Mouse (Mus musculus) embryonic facial prominence, embryonic 12.5 days (tissue): ENCODE data around the gene Acsl6. TPM values are rescaled to one million over a fixed set of nuclear protein-coding genes. Genes with fewer than 3 reads are reported as not detected.
A peak's percentile ranks its signal among the peaks of the same experiment; 100 is the strongest.
"Not testable (repeated sequence)": the region's sequence is repeated elsewhere in the genome, so short reads cannot be mapped to it uniquely, and the experiment has no call there.

Experiments used
- ATAC-seq: fragments of 200-750 bp; cut with Nextera tagmentation; 2 replicates; pipeline ENCODE4 v1.8.0; 2017; ENCODE audit not compliant: insufficient number of reproducible peaks, insufficient read depth, low FRiP score, low TSS enrichment
- H3K27ac ChIP-seq: fragments of 300-500 bp; sonication (generic); 2 replicates; pipeline ENCODE4 v1.5.1; 2016; ENCODE audit warnings: mild to moderate bottlenecking
- H3K27me3 ChIP-seq: fragments of 300-500 bp; sonication (generic); 2 replicates; pipeline ENCODE4 v1.6.1; 2016; ENCODE audit warnings: mild to moderate bottlenecking, moderate library complexity
- H3K36me3 ChIP-seq: fragments of 300-500 bp; sonication (generic); 2 replicates; pipeline ENCODE4 v1.6.1; 2016; ENCODE audit warnings: mild to moderate bottlenecking
- H3K4me1 ChIP-seq: fragments of 300-500 bp; sonication (generic); 2 replicates; pipeline ENCODE4 v1.6.1; 2016
- H3K4me2 ChIP-seq: fragments of 300-500 bp; sonication (generic); replicated peaks from 2 replicates; pipeline ENCODE4 v1.6.1; 2016; ENCODE audit warnings: mild to moderate bottlenecking, moderate library complexity
- H3K4me3 ChIP-seq: fragments of 300-500 bp; sonication (generic); 2 replicates; pipeline ENCODE4 v1.5.1; 2016; ENCODE audit warnings: mild to moderate bottlenecking
- H3K9ac ChIP-seq: fragments of 300-500 bp; sonication (generic); 2 replicates; pipeline ENCODE4 v1.6.1; 2016; ENCODE audit warnings: mild to moderate bottlenecking, moderate library complexity
- H3K9me3 ChIP-seq: fragments of 300-500 bp; sonication (generic); 2 replicates; pipeline ENCODE4 v1.6.1; 2016; ENCODE audit warnings: mild to moderate bottlenecking, moderate library complexity
- WGBS: fragments of 180-500 bp; shearing (Covaris S2); methylation state at CpG from one replicate; pipeline ENCODE4 v1.1.7; 2016; 5-methylcytosine and 5-hydroxymethylcytosine counted together
- polyA plus RNA-seq: library from polyadenylated mRNA; unstranded; fragments of >200 nt; fragmentation: Nextera tagmentation; extraction: Ambion mirVana; gene quantifications from 2 replicates; pipeline ENCODE4 v1.2.1, GENCODE M21; 2016

Acsl6 gene
- polyA plus RNA-seq, 1 experiment from 2014 or later: 3.7 TPM

GRCm38 (mm10) chr11:54293980-54294807 lies 9.4 kb upstream of the Acsl6 start:
- no peak overlapping the region for H3K9ac ChIP-seq
- no peaks in the 10 kb centered on the region for H3K27me3 ChIP-seq
- no peak for ATAC-seq
- no peaks in the 10 kb centered on the region for H3K9me3 ChIP-seq
- H3K4me3 ChIP-seq: no peak overlapping the region
- H3K36me3 ChIP-seq: no peaks in the 10 kb centered on the region
- no peak overlapping the region for H3K4me2 ChIP-seq
- H3K4me1 ChIP-seq: no peaks in the 10 kb centered on the region
- WGBS: 73% methylated on average over 12 of the region's 12 CpGs
- no peak overlapping the region for H3K27ac ChIP-seq

GRCm38 (mm10) chr11:54295971-54296370 lies 7.6 kb upstream of the Acsl6 start:
- H3K27me3 ChIP-seq: no peaks in the 10 kb centered on the region
- no peak overlapping the region for H3K4me2 ChIP-seq
- no peaks in the 10 kb centered on the region for H3K9me3 ChIP-seq
- no peaks in the 10 kb centered on the region for H3K36me3 ChIP-seq
- H3K4me3 ChIP-seq: no peak overlapping the region
- 88% methylated on average over 4 of the region's 4 CpGs for WGBS
- no peaks in the 10 kb centered on the region for H3K4me1 ChIP-seq
- no peak for ATAC-seq
- no peak overlapping the region for H3K9ac ChIP-seq
- H3K27ac ChIP-seq: no peak overlapping the region

GRCm38 (mm10) chr11:54296734-54297133 lies 6.9 kb upstream of the Acsl6 start:
- Histone ChIP-seq H3K4me3 (no peak overlapping the region), H3K4me2 (no peak overlapping the region), H3K4me1 (no peaks in the 10 kb centered on the region), H3K27me3 (no peaks in the 10 kb centered on the region), H3K36me3 (no peaks in the 10 kb centered on the region), H3K9ac (no peak overlapping the region), H3K27ac (no peak overlapping the region), H3K9me3 (no peaks in the 10 kb centered on the region)
- ATAC-seq: no peak
- 100% methylated on average over 1 of the region's 1 CpGs for WGBS

- not testable (repeated sequence) for H3K4me1 ChIP-seq, H3K9ac ChIP-seq, ATAC-seq, H3K4me3 ChIP-seq, H3K4me2 ChIP-seq, H3K36me3 ChIP-seq, H3K9me3 ChIP-seq, H3K27ac ChIP-seq, H3K27me3 ChIP-seq
- WGBS: 88% methylated on average over 2 of the region's 2 CpGs
Observed at GRCm38 (mm10) chr11:54297471-54297870, 6.1 kb upstream of the Acsl6 start.

- no peaks in the 10 kb centered on the region for H3K36me3 ChIP-seq
- no peaks in the 10 kb centered on the region for H3K4me1 ChIP-seq
- H3K27ac ChIP-seq: no peak overlapping the region
- no peaks in the 10 kb centered on the region for H3K9me3 ChIP-seq
- no peak overlapping the region for H3K4me2 ChIP-seq
- no peak overlapping the region for H3K9ac ChIP-seq
- 0 out of 2 replicates have a peak, but pooled peaks cover 4% of the 10 kb centered on the region for H3K27me3 ChIP-seq
- no peak overlapping the region for H3K4me3 ChIP-seq
- ATAC-seq: no peak
Observed at GRCm38 (mm10) chr11:54298777-54299176, 4.8 kb upstream of the Acsl6 start.

GRCm38 (mm10) chr11:54301994-54302393 lies 1.6 kb upstream of the Acsl6 start:
- H3K27me3 ChIP-seq: peaks cover 21% of the 10 kb centered on the region
- no peak overlapping the region for H3K27ac ChIP-seq
- no peaks in the 10 kb centered on the region for H3K4me1 ChIP-seq
- no peak overlapping the region for H3K4me3 ChIP-seq
- H3K4me2 ChIP-seq: no peak overlapping the region
- no peak for ATAC-seq
- WGBS: 85% methylated on average over 8 of the region's 8 CpGs
- H3K9me3 ChIP-seq: no peaks in the 10 kb centered on the region
- no peaks in the 10 kb centered on the region for H3K36me3 ChIP-seq
- no peak overlapping the region for H3K9ac ChIP-seq

GRCm38 (mm10) chr11:54302606-54303005 lies 992 bp upstream of the Acsl6 start:
- Histone ChIP-seq H3K4me1 (no peaks in the 10 kb centered on the region), H3K36me3 (no peaks in the 10 kb centered on the region), H3K4me3 (no peak overlapping the region), H3K9me3 (no peaks in the 10 kb centered on the region), H3K9ac (no peak overlapping the region), H3K4me2 (no peak overlapping the region), H3K27me3 (peaks cover 21% of the 10 kb centered on the region), H3K27ac (no peak overlapping the region)
- ATAC-seq: no peak
- 85% methylated on average over 3 of the region's 3 CpGs for WGBS

- peaks cover 21% of the 10 kb centered on the region for H3K27me3 ChIP-seq
- peak overlapping the region; percentile 55 for H3K4me3 ChIP-seq
- 19% methylated on average over 6 of the region's 6 CpGs for WGBS
- peak overlapping the region; percentile 95 for H3K4me2 ChIP-seq
- H3K36me3 ChIP-seq: no peaks in the 10 kb centered on the region
- 0 out of 2 replicates have a peak overlapping the region, but pooled peaks have one; percentile 63 for H3K9ac ChIP-seq
- no peak overlapping the region for H3K27ac ChIP-seq
- ATAC-seq: no peak
- no peaks in the 10 kb centered on the region for H3K4me1 ChIP-seq
- no peaks in the 10 kb centered on the region for H3K9me3 ChIP-seq
Observed at GRCm38 (mm10) chr11:54303076-54303727, 396 bp upstream of the Acsl6 start.

- Histone ChIP-seq H3K9ac (peak overlapping the region; percentile 63), H3K4me1 (no peaks in the 10 kb centered on the region), H3K27me3 (peaks cover 21% of the 10 kb centered on the region), H3K4me2 (peak overlapping the region; percentile 95), H3K4me3 (peak overlapping the region; percentile 55), H3K27ac (no peak overlapping the region), H3K9me3 (no peaks in the 10 kb centered on the region), H3K36me3 (no peaks in the 10 kb centered on the region)
- WGBS: 6% methylated on average over 7 of the region's 7 CpGs
- no peak for ATAC-seq
Observed at GRCm38 (mm10) chr11:54304471-54304873, 874 bp downstream of the Acsl6 start.

GRCm38 (mm10) chr11:54305331-54305730 lies 1.7 kb downstream of the Acsl6 start:
- Histone ChIP-seq H3K4me1 (no peaks in the 10 kb centered on the region), H3K9me3 (no peaks in the 10 kb centered on the region), H3K27me3 (peaks cover 21% of the 10 kb centered on the region), H3K9ac (no peak overlapping the region), H3K36me3 (no peaks in the 10 kb centered on the region), H3K27ac (no peak overlapping the region), H3K4me2 (no peak overlapping the region), H3K4me3 (no peak overlapping the region)
- ATAC-seq: no peak
- WGBS: 76% methylated on average over 3 of the region's 3 CpGs

- Histone ChIP-seq H3K36me3 (no peaks in the 10 kb centered on the region), H3K4me2 (no peak overlapping the region), H3K4me1 (no peaks in the 10 kb centered on the region; the same call in 1 of the 2 replicates), H3K27ac (no peak overlapping the region), H3K9me3 (no peaks in the 10 kb centered on the region), H3K27me3 (peaks cover 21% of the 10 kb centered on the region), H3K4me3 (no peak overlapping the region), H3K9ac (no peak overlapping the region)
- no peak for ATAC-seq
- WGBS: 72% methylated on average over 7 of the region's 7 CpGs
Observed at GRCm38 (mm10) chr11:54307139-54307816, 3.7 kb downstream of the Acsl6 start.
